33 mouse cellular contexts compared by ENCODE assay signal in genomic region chr4:98677506-98677905, GRCm38 (mm10). TPM values are rescaled to one million over a fixed set of nuclear protein-coding genes. Genes with fewer than 3 reads are reported as not detected.
DNase-seq lines count a peak whose midpoint lies in the region; ATAC-seq and TF ChIP-seq lines count a peak whose summit lies in the region.
"Had no signal": no experiment of that assay in that cellular context is flagged by ENCODE, and none has a peak within 500 bp of the region (broad histone marks: within the 10 kb centered on the region; RNA-seq: fewer than 3 reads in every experiment).

No protein-coding gene starts in this region.

- peak; percentile 31 for DNase-seq in embryonic facial prominence, embryonic 10.5 days (ENCODE audit: low spot score)
- DNase-seq in hindlimb bud, embryonic 11.5 days (ENCODE audit: extremely low spot score, low read depth, low spot score), result peak; percentile 86
- DNase-seq in limb, embryonic 14.5 days (ENCODE audit: low spot score), result peak; percentile 16
- DNase-seq in cerebellum, adult 9-11 months, result no peak
- no peak for DNase-seq in thymus, postnatal 25 days
- DNase-seq: adrenal gland, adult 8-10 months; cerebellum, adult 2 months; cerebellum, postnatal 25 days; gastrocnemius, postnatal 10 days; heart, postnatal 14 days; kidney, adult 18-20 months; kidney, postnatal 36 days; lung, adult 2 months; lung, postnatal 10 days; right cerebral cortex, adult 18-20 months; spleen, adult 18-20 months; thymus, postnatal 14 days had no signal

- 70% methylated on average over 9 of the region's 9 CpGs for WGBS in forebrain, embryonic 13.5 days
- WGBS in forebrain, embryonic 16.5 days, result 43% methylated on average over 9 of the region's 9 CpGs
- 35% methylated on average over 9 of the region's 9 CpGs for WGBS in embryonic facial prominence, embryonic 10.5 days
- WGBS in limb, embryonic 14.5 days, result 16% methylated on average over 9 of the region's 9 CpGs

- H3K27me3 ChIP-seq in forebrain, embryonic 13.5 days, result no peaks in the 10 kb centered on the region
- H3K27me3 ChIP-seq in forebrain, embryonic 16.5 days (replicated peaks; ENCODE audit: control insufficient read depth, insufficient read depth, low read length), result no peaks in the 10 kb centered on the region
- H3K27me3 ChIP-seq in embryonic facial prominence, embryonic 10.5 days (replicated peaks; ENCODE audit: low read depth, poor library complexity, severe bottlenecking), result no peaks in the 10 kb centered on the region
- H3K27me3 ChIP-seq in limb, embryonic 14.5 days (ENCODE audit: control insufficient read depth, insufficient read depth, low read length), result no peaks in the 10 kb centered on the region
- H3K27me3 ChIP-seq: CH12.LX; hindbrain, embryonic 15.5 days; kidney, embryonic 15.5 days; limb, embryonic 15.5 days; midbrain, embryonic 15.5 days had no signal

- H3K9me3 ChIP-seq in forebrain, embryonic 13.5 days (replicated peaks), result no peaks in the 10 kb centered on the region
- no peaks in the 10 kb centered on the region for H3K9me3 ChIP-seq in forebrain, embryonic 16.5 days (ENCODE audit: control insufficient read depth, low read length)
- H3K9me3 ChIP-seq in embryonic facial prominence, embryonic 10.5 days, result no peaks in the 10 kb centered on the region
- H3K9me3 ChIP-seq in limb, embryonic 14.5 days (ENCODE audit: control insufficient read depth, low read length), result no peaks in the 10 kb centered on the region
- H3K9me3 ChIP-seq: forebrain, embryonic 10.5 days; hindbrain, embryonic 10.5 days; hindbrain, embryonic 15.5 days; kidney, embryonic 15.5 days; limb, embryonic 15.5 days; midbrain, embryonic 10.5 days; midbrain, embryonic 15.5 days had no signal

- H3K4me1 ChIP-seq in forebrain, embryonic 13.5 days, result peaks cover 6% of the 10 kb centered on the region
- 0 out of 2 replicates have a peak, but pooled peaks cover 2% of the 10 kb centered on the region for H3K4me1 ChIP-seq in forebrain, embryonic 16.5 days (replicated peaks; ENCODE audit: control insufficient read depth, insufficient read depth, low read length)
- peaks cover 19% of the 10 kb centered on the region for H3K4me1 ChIP-seq in embryonic facial prominence, embryonic 10.5 days
- H3K4me1 ChIP-seq in limb, embryonic 14.5 days (ENCODE audit: control insufficient read depth, insufficient read depth, low read length), result peaks cover 22% of the 10 kb centered on the region
- H3K4me1 ChIP-seq: hindbrain, embryonic 15.5 days; kidney, embryonic 15.5 days; midbrain, embryonic 10.5 days; midbrain, embryonic 15.5 days had no signal

- TF ChIP-seq POLR2A in limb, embryonic 14.5 days (IDR thresholded peaks at IDR 0.05; ENCODE audit: borderline replicate concordance, extremely low read depth, insufficient read depth, insufficient read length), result no peak

- no peaks in the 10 kb centered on the region for H3K36me3 ChIP-seq in forebrain, embryonic 13.5 days (ENCODE audit: poor library complexity, severe bottlenecking)
- no peaks in the 10 kb centered on the region for H3K36me3 ChIP-seq in forebrain, embryonic 16.5 days (ENCODE audit: control insufficient read depth, insufficient read depth)
- no peaks in the 10 kb centered on the region for H3K36me3 ChIP-seq in embryonic facial prominence, embryonic 10.5 days (replicated peaks)
- no peaks in the 10 kb centered on the region for H3K36me3 ChIP-seq in limb, embryonic 14.5 days (ENCODE audit: control insufficient read depth, insufficient read depth, low read length)
- H3K36me3 ChIP-seq: forebrain, embryonic 10.5 days; hindbrain, embryonic 10.5 days; kidney, embryonic 15.5 days; limb, embryonic 15.5 days; midbrain, embryonic 10.5 days; midbrain, embryonic 15.5 days had no signal

- no peak overlapping the region for H3K4me2 ChIP-seq in forebrain, embryonic 13.5 days
- no peak overlapping the region for H3K4me2 ChIP-seq in forebrain, embryonic 16.5 days (ENCODE audit: low read length)
- 0 out of 2 replicates have a peak overlapping the region, but pooled peaks have one; percentile 10 for H3K4me2 ChIP-seq in limb, embryonic 14.5 days (replicated peaks; ENCODE audit: low read depth, low read length, severe bottlenecking)
- H3K4me2 ChIP-seq: hindbrain, embryonic 15.5 days; kidney, embryonic 15.5 days; limb, embryonic 15.5 days; midbrain, embryonic 15.5 days had no signal

- ATAC-seq in forebrain, embryonic 13.5 days, result 0 out of 2 replicates have a peak, but pooled peaks have one; percentile 13
- ATAC-seq in forebrain, embryonic 16.5 days, result no peak
- ATAC-seq in limb, embryonic 14.5 days (ENCODE audit: low FRiP score, low read depth), result peak; percentile 82
- ATAC-seq in activated CD4-positive, CD25-positive, alpha-beta regulatory T cell, adult 4 months, result no peak
- ATAC-seq: midbrain, embryonic 15.5 days had no signal

- H3K9ac ChIP-seq in forebrain, embryonic 13.5 days, result no peak overlapping the region
- H3K9ac ChIP-seq in forebrain, embryonic 16.5 days (replicated peaks; ENCODE audit: low read depth, low read length), result no peak overlapping the region
- H3K9ac ChIP-seq in limb, embryonic 14.5 days (ENCODE audit: low read depth, low read length, severe bottlenecking), result no peak overlapping the region
- H3K9ac ChIP-seq: hindbrain, embryonic 15.5 days; kidney, embryonic 15.5 days; limb, embryonic 15.5 days; liver, embryonic 14.5 days; midbrain, embryonic 15.5 days had no signal

- H3K27ac ChIP-seq in forebrain, embryonic 13.5 days, result no peak overlapping the region
- H3K27ac ChIP-seq in forebrain, embryonic 16.5 days (ENCODE audit: low read length), result no peak overlapping the region
- H3K27ac ChIP-seq in embryonic facial prominence, embryonic 10.5 days (replicated peaks), result no peak overlapping the region; the same call in 1 of the 2 replicates
- H3K27ac ChIP-seq in limb, embryonic 14.5 days (replicated peaks; ENCODE audit: low read depth, low read length), result no peak overlapping the region
- H3K27ac ChIP-seq: hindbrain, embryonic 10.5 days; hindbrain, embryonic 15.5 days; kidney, embryonic 15.5 days; limb, embryonic 15.5 days; liver, embryonic 14.5 days; midbrain, embryonic 10.5 days; midbrain, embryonic 15.5 days had no signal

- no peak overlapping the region for H3K4me3 ChIP-seq in forebrain, embryonic 13.5 days
- no peak overlapping the region for H3K4me3 ChIP-seq in forebrain, embryonic 16.5 days (replicated peaks; ENCODE audit: low read length)
- H3K4me3 ChIP-seq in embryonic facial prominence, embryonic 10.5 days, result 0 out of 2 replicates have a peak overlapping the region, but pooled peaks have one; percentile 21
- no peak overlapping the region for H3K4me3 ChIP-seq in limb, embryonic 14.5 days (replicated peaks; ENCODE audit: low read length)
- H3K4me3 ChIP-seq: forebrain, embryonic 10.5 days; hindbrain, embryonic 10.5 days; hindbrain, embryonic 15.5 days; kidney, embryonic 15.5 days; limb, embryonic 15.5 days; midbrain, embryonic 10.5 days; midbrain, embryonic 15.5 days had no signal

RNA-seq across cellular contexts. Expression of gene L1td1, which starts 49.0 kb away (rescaled TPM):
- not detected in 2 replicates for polyA plus RNA-seq in forebrain, embryonic 13.5 days (2015; fragmentation: Nextera tagmentation; extraction: Ambion mirVana)
- polyA plus RNA-seq in forebrain, embryonic 16.5 days (2015; fragmentation: Nextera tagmentation; extraction: Ambion mirVana), result not detected in 2 replicates
- polyA plus RNA-seq in embryonic facial prominence, embryonic 10.5 days (2016; fragmentation: Nextera tagmentation; extraction: Ambion mirVana), result 0.35 and 0.44 TPM in 2 replicates
- polyA plus RNA-seq in limb, embryonic 14.5 days (2012; rRNA removed), result 0.78 and 1.6 TPM in 2 replicates
- 0.40 and 0.62 TPM in 2 replicates for polyA plus RNA-seq in limb, embryonic 14.5 days (2014; fragmentation: Nextera tagmentation; extraction: Ambion mirVana)
- not detected for polyA plus RNA-seq in activated CD4-positive, CD25-positive, alpha-beta regulatory T cell, adult 4 months (2017; shearing (Covaris generic))
- polyA plus RNA-seq: C2C12; gonadal fat pad, adult 2 months; heart, embryonic 14.5 days; hindbrain, embryonic 10.5 days; liver, embryonic 14.5 days; midbrain, embryonic 15.5 days; neural tube, embryonic 11.5 days had no signal

Comparison
In these comparisons a context has a peak if more than half of its experiments do, and no peak if none do; other contexts are left out.
1. ATAC-seq: peak in forebrain, embryonic 13.5 days (single experiment) and limb, embryonic 14.5 days (single experiment); none in forebrain, embryonic 16.5 days (single experiment) and activated CD4-positive, CD25-positive, alpha-beta regulatory T cell, adult 4 months (single experiment).
2. DNase-seq: peak in embryonic facial prominence, embryonic 10.5 days (single experiment), hindlimb bud, embryonic 11.5 days (single experiment) and limb, embryonic 14.5 days (single experiment); none in cerebellum, adult 9-11 months (single experiment) and thymus, postnatal 25 days (single experiment).